Mouse (Mus musculus): Measurements from ENCODE around the gene Oat.
A peak's percentile ranks its signal among the peaks of the same experiment; 100 is the strongest.

DNA sequence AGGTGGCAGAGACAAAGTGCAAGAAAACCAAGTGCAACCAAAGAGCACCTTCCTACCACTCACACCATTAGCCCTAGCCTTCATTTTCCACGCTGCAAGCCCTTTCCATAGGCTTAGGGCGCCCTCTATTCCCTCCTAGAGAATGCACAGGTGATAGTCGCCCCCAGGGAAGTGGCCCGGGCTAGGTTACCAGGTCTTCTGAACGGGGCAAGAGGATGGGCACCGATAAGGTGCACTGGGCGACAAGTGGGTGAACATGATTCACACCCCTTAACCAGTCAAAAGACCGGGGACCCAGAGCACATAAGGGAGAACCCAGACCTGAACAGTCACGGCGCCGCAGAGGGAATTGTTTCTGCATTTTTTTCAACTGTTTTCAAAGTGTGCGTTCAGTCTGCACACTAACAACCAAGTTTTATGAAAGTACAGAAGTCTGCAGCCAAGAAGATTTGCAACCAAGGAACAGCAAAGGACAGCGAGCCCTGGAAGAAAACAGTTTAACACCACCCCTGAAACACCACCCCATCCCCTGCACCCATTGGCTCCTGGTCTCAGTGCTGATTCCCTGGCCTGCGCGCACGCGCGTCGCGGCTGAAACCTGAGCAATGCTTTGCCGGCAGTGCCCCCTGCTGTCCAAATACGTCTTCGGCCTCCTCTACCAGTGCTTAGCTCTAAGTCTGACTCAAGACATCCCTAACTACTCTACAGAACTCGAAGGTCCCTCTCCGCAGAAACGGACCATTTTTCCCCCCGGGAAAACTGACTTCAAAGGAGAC lies 24.7 kb downstream of the Oat start:
- TF ChIP-seq CTCF (IDR thresholded peaks at IDR 0.05; ENCODE audit: borderline replicate concordance, insufficient read depth, low read length) (peak; percentile 96), POLR2A (IDR thresholded peaks at IDR 0.05; ENCODE audit: low read depth, low read length) (peak; percentile 74)

Measured in embryonic fibroblast, embryonic 13.5 days (primary cell).